Mouse (Mus musculus) cerebellum, postnatal 4 days (tissue): ENCODE data around the gene Ankmy1.
A peak's percentile ranks its signal among the peaks of the same experiment; 100 is the strongest.

ENCODE experiments used
- DNase-seq, 2 experiments: peaks; one replicate each; pipeline ENCODE4 v3.0.0; 2022; ENCODE audit warnings: low spot score in 2 of 2, mixed read lengths in 1 of 2

Ankmy1 gene

GRCm38 (mm10) chr1:92911721-92912138, 9.0 kb upstream of the Ankmy1 start:
- no peak for DNase-seq

GRCm38 (mm10) chr1:92910925-92911720, 8.4 kb upstream of the Ankmy1 start:
- peak in 1 of 2 experiments; percentile 70 for DNase-seq

DNA sequence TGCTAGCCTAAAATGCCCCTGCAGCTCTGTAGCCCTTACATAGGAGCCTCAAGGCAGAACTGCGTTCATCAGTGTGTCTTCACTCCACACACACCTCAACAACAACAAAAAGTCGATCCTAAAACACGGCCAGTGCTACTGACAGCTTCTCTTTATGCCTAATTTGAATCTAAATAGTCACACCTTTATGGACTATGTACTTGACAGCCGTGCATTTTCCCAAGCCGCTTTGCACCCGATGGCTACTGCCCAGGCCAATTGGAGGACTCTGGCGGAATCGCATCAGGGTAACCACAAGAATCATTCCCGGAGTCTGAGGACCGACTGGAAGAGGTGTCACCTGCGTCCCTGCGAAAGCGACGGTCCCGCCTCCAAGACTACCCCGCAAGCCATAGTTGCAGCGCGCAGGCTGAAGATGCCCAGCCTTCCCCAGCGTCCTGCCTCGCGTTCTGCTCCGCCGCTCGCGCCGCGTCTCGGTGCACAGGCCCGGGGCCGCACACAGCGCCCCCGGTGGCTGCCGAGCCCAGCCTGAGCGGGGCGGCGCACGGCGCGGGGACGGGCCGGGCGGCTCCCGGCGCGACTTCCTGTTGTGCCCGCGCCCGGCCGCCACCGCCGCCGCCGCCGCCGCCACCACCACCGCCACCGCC, 7.7 kb upstream of the Ankmy1 start, which contains the start of gene Rnpepl1:
Gene Rnpepl1 (plus strand): TSS at position 545 of the 647 bp plus-strand sequence.
- DNase-seq = peak; percentile 58 to 76

DNA sequence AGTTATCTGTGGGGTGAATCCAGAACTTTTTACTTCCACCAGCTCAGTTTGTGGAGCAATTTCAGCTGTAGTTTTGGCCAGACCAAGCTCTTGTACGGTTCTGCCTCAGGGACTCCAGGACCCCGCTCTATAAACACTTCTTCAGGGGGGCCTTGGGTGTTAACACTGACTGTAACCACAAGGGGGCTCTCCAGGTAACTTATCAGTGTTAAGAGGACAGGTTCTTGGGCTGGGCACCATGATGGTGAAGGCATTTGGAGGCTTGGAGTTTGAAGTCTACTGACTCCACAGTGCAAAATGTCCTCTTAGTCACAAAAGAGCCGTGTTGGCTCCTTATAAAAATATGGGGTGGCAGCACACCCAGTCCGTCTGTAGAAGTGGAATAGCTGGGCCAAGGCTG, 6.4 kb upstream of the Ankmy1 start:
- DNase-seq = no peak

- DNase-seq = no peak
These were observed 6.0 kb upstream of the Ankmy1 start for GRCm38 (mm10) chr1:92908664-92909063.

GRCm38 (mm10) chr1:92907632-92908360, 5.1 kb upstream of the Ankmy1 start:
- no peak for DNase-seq

DNA sequence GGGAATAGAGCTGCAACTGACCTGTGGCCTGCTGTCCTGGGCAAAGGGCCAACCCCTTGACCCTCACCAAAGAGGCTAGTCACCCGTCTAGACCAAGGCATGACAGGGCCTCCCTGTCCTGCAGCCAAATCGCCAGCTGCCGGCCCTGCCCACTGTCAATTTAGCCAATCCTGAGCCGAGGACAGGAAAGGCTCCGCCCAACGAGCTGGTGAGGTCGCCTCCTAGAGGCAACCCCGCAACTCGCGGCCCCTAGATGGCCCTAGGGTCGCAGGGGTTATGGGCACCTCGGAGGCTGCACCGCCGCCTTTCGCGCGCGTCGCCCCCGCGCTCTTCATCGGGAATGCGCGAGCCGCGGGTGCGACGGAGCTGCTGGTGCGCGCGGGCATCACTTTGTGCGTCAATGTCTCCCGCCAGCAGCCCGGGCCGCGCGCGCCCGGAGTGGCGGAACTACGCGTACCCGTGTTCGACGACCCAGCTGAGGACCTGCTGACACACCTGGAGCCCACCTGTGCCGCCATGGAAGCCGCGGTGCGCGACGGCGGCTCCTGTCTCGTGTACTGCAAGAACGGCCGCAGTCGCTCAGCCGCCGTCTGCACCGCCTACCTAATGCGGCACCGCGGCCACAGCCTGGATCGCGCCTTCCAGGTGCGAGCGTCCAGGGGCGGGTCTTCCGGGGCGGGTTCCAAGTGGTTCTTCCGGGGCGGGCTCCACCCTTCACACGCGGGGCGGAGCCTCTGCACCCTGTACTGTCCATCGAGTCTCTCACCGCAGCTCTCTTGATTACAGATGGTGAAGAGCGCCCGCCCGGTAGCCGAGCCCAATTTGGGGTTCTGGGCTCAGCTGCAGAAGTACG, 4.3 kb upstream of the Ankmy1 start, which contains the start of gene Dusp28:
Gene Dusp28 (plus strand): TSS at position 203 of the 853 bp plus-strand sequence.
- DNase-seq = peak; percentile 57 to 79

- DNase-seq = no peak
These were observed 3.1 kb upstream of the Ankmy1 start for GRCm38 (mm10) chr1:92905703-92906310.

DNA sequence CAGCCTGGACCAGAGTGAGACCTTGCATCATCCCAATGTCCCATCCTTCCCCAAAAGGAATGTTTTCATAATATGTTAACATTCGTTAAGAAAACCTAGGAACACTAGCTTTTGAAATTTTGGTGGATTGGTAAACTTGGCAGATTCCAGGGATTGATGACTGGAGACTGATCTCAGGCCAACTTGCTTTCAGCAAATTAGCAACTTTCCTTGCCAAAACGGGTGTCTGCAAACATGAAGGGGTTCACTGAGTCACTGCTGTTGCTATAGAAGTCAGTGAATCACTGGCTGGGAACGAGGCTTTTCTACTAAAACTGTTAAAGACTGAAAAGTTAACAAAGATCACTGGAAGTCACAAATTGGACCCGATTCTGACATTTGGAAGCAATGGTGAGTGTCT, 921 bp upstream of the Ankmy1 start:
- no peak for DNase-seq

GRCm38 (mm10) chr1:92895089-92895488, 7.6 kb downstream of the Ankmy1 start:
- peak; percentile 57 to 86 for DNase-seq

DNA sequence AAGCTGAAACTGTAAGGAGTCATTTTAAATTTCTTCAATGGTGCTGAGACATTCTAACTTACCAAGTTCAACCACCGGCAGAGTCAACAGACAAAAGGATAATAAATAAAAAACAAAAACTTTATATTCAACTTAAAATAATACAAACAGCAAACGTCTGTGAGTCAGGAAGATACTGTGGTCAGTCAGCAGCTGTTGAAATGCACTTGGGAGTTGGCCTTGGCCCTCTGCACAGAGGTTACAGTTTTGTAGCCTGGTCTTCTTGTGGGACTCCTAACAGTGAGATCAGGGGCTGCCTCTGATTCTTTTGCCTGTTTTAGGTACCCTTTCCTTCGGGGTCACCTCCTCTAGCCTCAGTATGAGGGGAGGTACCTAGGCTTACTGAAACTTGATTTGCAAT, 8.8 kb downstream of the Ankmy1 start:
- no peak for DNase-seq

DNA sequence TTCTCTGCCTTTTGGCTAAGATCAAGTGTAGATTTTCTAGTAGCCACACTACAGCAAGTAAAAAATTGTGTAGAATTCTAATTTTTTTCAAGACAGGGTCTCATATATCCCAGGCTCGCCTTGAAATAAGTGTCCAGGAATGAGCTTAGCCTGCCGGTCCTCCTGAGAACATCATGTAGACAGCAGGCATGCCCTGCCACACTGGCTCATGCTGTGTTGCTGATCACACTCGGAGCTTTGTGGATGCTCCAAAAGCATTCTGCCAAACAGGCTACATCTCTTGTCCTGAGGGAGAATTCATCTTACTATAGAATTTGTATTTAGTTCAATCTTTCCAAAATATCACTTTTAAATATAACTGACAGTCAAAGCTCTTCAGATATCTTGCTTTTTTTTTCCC, 9.9 kb downstream of the Ankmy1 start:
- no peak for DNase-seq

GRCm38 (mm10) chr1:92888901-92889655, 13.6 kb downstream of the Ankmy1 start:
- no peak for DNase-seq

DNA sequence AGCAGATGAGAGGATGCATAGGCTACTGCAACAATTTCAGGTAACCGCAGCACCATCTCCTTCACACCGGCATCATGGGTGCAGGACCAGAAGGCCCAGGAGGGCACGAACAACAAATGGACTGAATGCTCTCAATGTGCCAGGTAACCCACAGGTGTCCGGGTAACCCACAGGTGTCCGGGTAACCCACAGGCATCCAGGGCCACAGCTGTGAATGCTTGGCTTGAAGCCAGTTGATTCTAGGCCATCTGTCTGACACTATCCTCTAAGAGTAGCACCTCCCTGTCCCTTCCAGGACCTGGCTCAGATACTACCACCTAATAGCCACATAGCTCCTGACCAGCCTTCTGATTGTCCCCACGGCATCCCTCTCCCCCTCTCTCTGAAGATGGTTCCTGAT, 20.7 kb downstream of the Ankmy1 start:
- no peak for DNase-seq

DNA sequence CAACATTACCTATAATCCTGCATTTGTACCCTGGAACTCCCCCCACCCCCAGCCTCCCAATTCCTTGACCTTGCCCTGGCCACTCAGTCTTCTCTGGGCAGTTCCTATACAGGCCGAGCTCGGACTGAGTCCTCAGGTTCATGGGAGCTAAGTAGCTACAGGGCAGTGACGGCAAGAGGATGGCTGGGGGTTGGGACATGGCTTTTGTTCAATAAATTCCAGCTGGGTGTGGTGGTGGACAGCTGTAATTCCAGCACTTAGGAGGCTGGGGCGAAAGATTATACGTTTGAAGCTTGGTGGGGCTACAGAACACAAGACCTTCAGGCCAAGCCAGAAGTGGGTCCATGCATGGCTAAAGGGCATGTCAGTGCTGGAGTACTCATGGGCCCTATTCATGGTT, 22.6 kb downstream of the Ankmy1 start:
- no peak for DNase-seq

DNA sequence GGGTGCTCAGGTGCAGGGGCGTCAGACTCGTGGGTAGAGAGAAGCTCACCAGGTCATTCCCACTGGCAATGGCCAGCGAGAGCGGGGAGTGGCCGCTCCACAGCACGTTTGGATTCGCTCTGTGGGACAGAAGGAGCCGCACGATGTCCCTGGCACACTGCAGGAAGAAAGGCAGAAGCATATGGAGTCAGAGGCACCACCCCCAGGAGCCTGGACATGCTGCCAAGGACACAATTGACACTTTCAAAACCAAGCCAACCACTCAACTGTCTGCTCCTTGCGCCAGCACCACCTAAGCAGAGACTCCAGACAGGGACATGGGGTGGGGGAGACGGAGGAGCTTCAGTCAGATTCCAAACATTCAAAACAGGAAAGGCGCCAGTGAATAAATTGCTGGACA, 23.4 kb downstream of the Ankmy1 start:
- peak in 1 of 2 experiments; percentile 48 for DNase-seq

- no peak for DNase-seq
These were observed 24.5 kb downstream of the Ankmy1 start for GRCm38 (mm10) chr1:92878066-92878741.

DNA sequence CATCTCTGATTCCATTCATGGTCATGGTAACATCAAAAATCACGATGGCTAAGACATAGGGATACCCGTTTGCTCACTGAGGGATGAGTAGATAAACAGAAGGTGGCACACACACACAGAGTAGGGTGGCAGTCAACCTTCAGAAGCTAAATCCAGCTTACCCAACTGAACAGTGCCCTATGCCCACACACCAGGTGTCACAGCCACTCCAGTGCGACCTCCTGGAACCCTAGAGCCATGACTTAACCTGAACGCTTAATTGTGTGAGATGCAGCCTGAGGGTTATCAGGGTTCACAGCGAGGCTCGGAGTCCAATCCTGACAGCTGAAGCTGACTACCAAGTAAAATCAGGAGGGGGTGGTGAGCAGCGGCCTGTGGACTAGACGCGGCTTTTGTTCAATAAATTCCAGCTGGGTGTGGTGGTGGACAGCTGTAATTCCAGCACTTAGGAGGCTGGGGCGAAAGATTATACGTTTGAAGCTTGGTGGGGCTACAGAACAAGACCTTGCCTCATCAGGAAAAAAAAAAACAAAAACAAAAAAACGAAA, 25.2 kb downstream of the Ankmy1 start:
- DNase-seq = no peak

DNA sequence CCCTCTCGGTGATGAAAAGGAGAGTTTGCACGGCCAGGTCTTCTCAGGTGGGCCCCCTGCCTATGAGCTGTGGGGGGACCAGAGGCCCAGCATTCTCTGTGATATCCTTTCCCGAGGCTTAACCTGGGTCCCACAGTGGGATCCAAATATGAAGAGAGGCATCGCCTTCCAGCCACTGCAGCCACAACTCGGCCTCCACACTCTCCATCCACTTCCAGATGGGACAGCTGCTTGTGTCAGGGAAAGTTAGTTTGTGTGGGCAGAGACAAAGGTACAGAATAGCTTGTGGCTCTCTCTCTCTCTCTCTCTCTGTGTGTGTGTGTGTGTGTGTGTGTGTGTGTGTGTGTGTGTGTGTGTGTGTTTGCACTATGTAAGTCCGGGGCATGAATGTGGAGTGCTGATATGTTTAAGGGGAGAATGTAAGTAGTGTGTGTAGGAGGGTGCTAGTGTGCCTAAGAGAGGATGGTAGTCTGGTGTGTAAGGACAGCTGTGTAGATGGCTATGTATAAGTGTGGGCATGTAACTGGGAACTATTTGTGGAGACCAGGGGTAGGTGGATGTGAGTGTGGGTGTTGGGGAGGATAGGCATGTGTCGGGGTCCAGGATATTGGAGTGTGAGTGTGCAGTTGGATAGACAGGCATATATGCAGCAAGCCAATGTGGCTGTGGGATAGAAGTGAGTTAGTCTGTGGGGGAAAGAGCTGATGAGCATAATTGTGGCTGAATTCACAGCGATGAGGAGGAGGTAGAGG, 27.2 kb downstream of the Ankmy1 start:
- no peak for DNase-seq
